Mouse (Mus musculus): ENCODE measurements at regions not wholly inside any gene's neighbourhood (a gene's known extent, or its start where the extent isn't known, plus 50 kb on each side); places are given as distances from the start of the nearest gene placed in this dataset.
A peak's percentile ranks its signal among the peaks of the same experiment; 100 is the strongest.

GRCm38 (mm10) chr12:73842000-73842675 lies 59.0 kb upstream of the Hif1a start:
- TF ChIP-seq POLR2A (IDR thresholded peaks at IDR 0.05; ENCODE audit: insufficient read depth, low read depth, low read length) (no peak), CTCF (IDR thresholded peaks at IDR 0.05; ENCODE audit: insufficient read depth, low read depth, low read length) (no peak)

GRCm38 (mm10) chr12:73844782-73845181 lies 56.4 kb upstream of the Hif1a start:
- TF ChIP-seq CTCF (IDR thresholded peaks at IDR 0.05; ENCODE audit: insufficient read depth, low read depth, low read length): no peak
- TF ChIP-seq POLR2A (IDR thresholded peaks at IDR 0.05; ENCODE audit: insufficient read depth, low read depth, low read length): no peak
- WGBS: 96% methylated on average over 3 of the region's 3 CpGs
- H3K4me1 ChIP-seq (ENCODE audit: control insufficient read depth, insufficient read depth, low read length): peaks cover 4% of the 10 kb centered on the region
- H3K4me3 ChIP-seq (ENCODE audit: insufficient read depth, low read depth, low read length): no peak overlapping the region
- H3K27ac ChIP-seq (ENCODE audit: insufficient read depth, low read depth, low read length): no peak overlapping the region

More at GRCm38 (mm10) chr12:73842000-73842675, 59.0 kb upstream of the Hif1a start:
- Histone ChIP-seq H3K4me1 (ENCODE audit: control insufficient read depth, insufficient read depth, low read length) (no peaks in the 10 kb centered on the region), H3K27ac (ENCODE audit: insufficient read depth, low read depth, low read length) (no peak overlapping the region), H3K4me3 (ENCODE audit: insufficient read depth, low read depth, low read length) (no peak overlapping the region)
- 56% methylated on average over 9 of the region's 9 CpGs for WGBS

GRCm38 (mm10) chr12:73846672-73847071 lies 54.5 kb upstream of the Hif1a start:
- Histone ChIP-seq H3K4me3 (ENCODE audit: insufficient read depth, low read depth, low read length) (0 out of 2 replicates have a peak overlapping the region, but pooled peaks have one; percentile 1), H3K27ac (ENCODE audit: insufficient read depth, low read depth, low read length) (no peak overlapping the region), H3K4me1 (ENCODE audit: control insufficient read depth, insufficient read depth, low read length) (peaks cover 4% of the 10 kb centered on the region)
- no peak for TF ChIP-seq POLR2A (IDR thresholded peaks at IDR 0.05; ENCODE audit: insufficient read depth, low read depth, low read length)
- no peak for TF ChIP-seq CTCF (IDR thresholded peaks at IDR 0.05; ENCODE audit: insufficient read depth, low read depth, low read length)
- WGBS: 26% methylated on average over 10 of the region's 10 CpGs

- TF ChIP-seq POLR2A (IDR thresholded peaks at IDR 0.05; ENCODE audit: insufficient read depth, low read depth, low read length) (no peak), CTCF (IDR thresholded peaks at IDR 0.05; ENCODE audit: insufficient read depth, low read depth, low read length) (no peak)
- H3K27ac ChIP-seq (ENCODE audit: insufficient read depth, low read depth, low read length): peak overlapping the region; percentile 66; the same call in 1 of the 2 replicates
- peaks cover 4% of the 10 kb centered on the region for H3K4me1 ChIP-seq (ENCODE audit: control insufficient read depth, insufficient read depth, low read length)
- no peak overlapping the region for H3K4me3 ChIP-seq (ENCODE audit: insufficient read depth, low read depth, low read length)
- 39% methylated on average over 10 of the region's 10 CpGs for WGBS
These were observed 53.8 kb upstream of the Hif1a start for GRCm38 (mm10) chr12:73847336-73847735.

GRCm38 (mm10) chr12:73850831-73851230 lies 50.3 kb upstream of the Hif1a start:
- H3K27ac ChIP-seq (ENCODE audit: insufficient read depth, low read depth, low read length): no peak overlapping the region
- TF ChIP-seq CTCF (IDR thresholded peaks at IDR 0.05; ENCODE audit: insufficient read depth, low read depth, low read length) (no peak), POLR2A (IDR thresholded peaks at IDR 0.05; ENCODE audit: insufficient read depth, low read depth, low read length) (no peak)
- 91% methylated on average over 2 of the region's 2 CpGs for WGBS
- H3K4me3 ChIP-seq (ENCODE audit: insufficient read depth, low read depth, low read length): no peak overlapping the region
- H3K4me1 ChIP-seq (ENCODE audit: control insufficient read depth, insufficient read depth, low read length): peaks cover 4% of the 10 kb centered on the region

Measured in olfactory bulb, adult 2 months (tissue).